Mouse (Mus musculus) heart, postnatal 36 days (tissue): ENCODE results near the gene Lhx3. TPM values are rescaled to one million over a fixed set of nuclear protein-coding genes. Genes with fewer than 3 reads are reported as not detected.
A peak's percentile ranks its signal among the peaks of the same experiment; 100 is the strongest.

ENCODE experiments used
- DNase-seq, 2 experiments: peaks; one replicate each; pipeline ENCODE4 v3.0.0; 2021 to 2022
- intact Hi-C: fragments of 180-260 bp; cut with DNase I; formaldehyde crosslinking; loops from one replicate; pipeline ENCODE4 v1.15.1; 2025
- total RNA-seq, 2 experiments: library from RNA; stranded (reverse); gene quantifications; 2 replicates each; pipeline ENCODE4 v1.2.3; 2021

Lhx3 gene
- total RNA-seq, 2 experiments from 2014 or later = not detected

DNA sequence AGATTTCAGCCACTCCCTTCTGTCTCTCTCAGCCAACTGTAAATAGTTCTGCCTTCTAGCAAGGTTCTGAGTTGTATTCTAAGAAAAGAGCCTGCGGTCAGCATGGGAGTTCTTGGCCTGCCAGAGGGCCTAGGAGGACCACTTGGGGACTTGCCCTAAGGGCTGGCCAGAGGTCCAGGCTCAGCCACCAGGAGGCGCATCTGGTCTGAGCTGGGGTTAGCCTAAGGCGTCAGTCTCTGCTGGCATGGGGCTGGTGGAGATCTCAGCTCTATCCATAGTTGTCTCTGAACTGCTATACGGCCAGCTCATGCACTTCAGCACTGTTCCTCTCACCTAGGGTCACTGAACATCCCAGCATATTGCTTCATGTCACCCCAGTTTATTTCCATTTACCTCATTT, 54.8 kb downstream of the Lhx3 start:
- intact Hi-C loops = loop anchor here (5.0 kb wide), 1 partner anchor 41 kb away; no protein-coding TSS in a partner anchor
- DNase-seq = peak in 1 of 2 experiments; percentile 55

Other genes starting within 250 kb of the Lhx3 start
- 10 to 100 TPM; 37.9 to 46.2 TPM for gene Camsap1, start 225.0 kb downstream of the Lhx3 start, total RNA-seq
- gene Ubac1, start 186.5 kb downstream of the Lhx3 start, total RNA-seq = 10 to 100 TPM; 84.8 to 97.5 TPM
- gene Nacc2, start 85.1 kb downstream of the Lhx3 start, total RNA-seq = 10 to 100 TPM; 23.4 to 25.3 TPM
- 10 to 100 TPM; 19.0 to 19.7 TPM for gene Qsox2, start 29.2 kb upstream of the Lhx3 start, total RNA-seq
- gene Ccdc187, start 86.3 kb upstream of the Lhx3 start, total RNA-seq = under 1 TPM; 0.03 to 0.08 TPM
- gene Gpsm1, start 107.2 kb upstream of the Lhx3 start, total RNA-seq = 100 to 1,000 TPM; 208 to 243 TPM
- 10 to 100 TPM; 21.1 to 21.4 TPM for gene Dnlz, start 143.8 kb upstream of the Lhx3 start, total RNA-seq
- gene Card9, start 152.6 kb upstream of the Lhx3 start, total RNA-seq = 1 to 10 TPM; 1.4 to 1.5 TPM
- gene Snapc4, start 172.4 kb upstream of the Lhx3 start, total RNA-seq = 1 to 10 TPM; 8.5 to 9.3 TPM
- 10 to 100 TPM; 43.4 to 48.2 TPM for gene Entr1, start 181.0 kb upstream of the Lhx3 start, total RNA-seq
- 100 to 1,000 TPM; 137 to 154 TPM for gene Pmpca, start 181.1 kb upstream of the Lhx3 start, total RNA-seq
- 10 to 100 TPM; 13.8 to 15.4 TPM for gene Inpp5e, start 200.9 kb upstream of the Lhx3 start, total RNA-seq
- 10 to 100 TPM; 36.9 to 39.1 TPM for gene Sec16a, start 236.9 kb upstream of the Lhx3 start, total RNA-seq